Comparison of ENCODE assay signal across 26 mouse cellular contexts in the genomic region with DNA sequence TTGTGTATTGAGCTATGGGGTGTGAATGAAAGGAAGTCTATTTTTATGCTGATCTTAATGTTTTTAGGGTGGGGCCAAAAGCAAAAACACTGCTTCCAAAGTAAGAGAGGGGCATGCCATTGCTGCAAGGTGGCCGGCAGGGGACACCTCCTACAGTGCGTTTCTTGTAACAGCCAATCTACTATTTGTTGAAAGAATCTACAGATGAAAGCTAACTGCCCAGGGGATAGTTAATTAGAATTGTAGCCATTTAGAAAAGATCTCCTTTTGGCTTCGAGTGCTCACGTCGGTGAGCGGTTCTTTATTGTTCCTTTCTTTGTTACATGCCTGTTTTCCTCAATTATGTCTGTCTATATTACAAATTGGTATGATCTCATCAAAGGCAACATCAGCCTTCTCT. TPM values are rescaled to one million over a fixed set of nuclear protein-coding genes. Genes with fewer than 3 reads are reported as not detected.
DNase-seq lines count a peak whose midpoint lies in the region; ATAC-seq and TF ChIP-seq lines count a peak whose summit lies in the region.
"Had no signal": no experiment of that assay in that cellular context is flagged by ENCODE, and none has a peak within 500 bp of the region (broad histone marks: within the 10 kb centered on the region; RNA-seq: fewer than 3 reads in every experiment).

No protein-coding gene starts in this region.

- H3K9ac ChIP-seq in hindbrain, postnatal 0 days (replicated peaks; ENCODE audit: low read length): no peak overlapping the region
- H3K9ac ChIP-seq in hindbrain, embryonic 16.5 days (ENCODE audit: low read depth, low read length): no peak overlapping the region
- H3K9ac ChIP-seq in ES-E14 (ENCODE audit: insufficient read depth, low read depth, low read length, poor library complexity, severe bottlenecking): no peak overlapping the region
- H3K9ac ChIP-seq: embryonic facial prominence, embryonic 12.5 days; embryonic facial prominence, embryonic 15.5 days; hindbrain, embryonic 14.5 days; intestine, embryonic 15.5 days; kidney, embryonic 15.5 days had no signal

- in situ Hi-C loops in ES-E14 (cut with MboI; ENCODE audit: low sequenced_read_pairs in 2 of 2, unreplicated experiment in 2 of 2): no loop called here

- no peak overlapping the region for H3K27ac ChIP-seq in hindbrain, postnatal 0 days
- H3K27ac ChIP-seq in hindbrain, embryonic 16.5 days (ENCODE audit: low read depth, low read length): no peak overlapping the region
- no peak overlapping the region; the same call in 1 of the 2 replicates for H3K27ac ChIP-seq in ES-E14 (ENCODE audit: insufficient read depth, low read depth, low read length, poor library complexity, severe bottlenecking)
- H3K27ac ChIP-seq: embryonic facial prominence, embryonic 12.5 days; embryonic facial prominence, embryonic 15.5 days; hindbrain, embryonic 14.5 days; intestine, embryonic 15.5 days; kidney, embryonic 15.5 days had no signal

- H3K9me3 ChIP-seq in hindbrain, postnatal 0 days (ENCODE audit: low read length): no peaks in the 10 kb centered on the region
- no peaks in the 10 kb centered on the region for H3K9me3 ChIP-seq in hindbrain, embryonic 16.5 days (ENCODE audit: control insufficient read depth, low read length)
- H3K9me3 ChIP-seq in ES-E14 (ENCODE audit: control insufficient read depth, insufficient read depth, low read depth, low read length): no peaks in the 10 kb centered on the region
- H3K9me3 ChIP-seq: embryonic facial prominence, embryonic 12.5 days; embryonic facial prominence, embryonic 15.5 days; intestine, embryonic 15.5 days; kidney, embryonic 15.5 days had no signal

- no peak for ATAC-seq in hindbrain, postnatal 0 days
- no peak for ATAC-seq in hindbrain, embryonic 16.5 days
- ATAC-seq: forebrain, embryonic 16.5 days; intestine, embryonic 15.5 days had no signal

- H3K27me3 ChIP-seq in hindbrain, postnatal 0 days (ENCODE audit: insufficient read depth, low read length): no peaks in the 10 kb centered on the region
- peaks cover 2% of the 10 kb centered on the region; the same call in 1 of the 2 replicates for H3K27me3 ChIP-seq in hindbrain, embryonic 16.5 days (replicated peaks; ENCODE audit: control insufficient read depth, insufficient read depth, low read length)
- H3K27me3 ChIP-seq: CH12.LX; intestine, embryonic 15.5 days had no signal

- intact Hi-C loops in heart, postnatal 36 days (cut with DNase I): no loop called here

- H3K36me3 ChIP-seq in hindbrain, postnatal 0 days (ENCODE audit: insufficient read depth, low read length): no peaks in the 10 kb centered on the region
- H3K36me3 ChIP-seq in hindbrain, embryonic 16.5 days (ENCODE audit: control insufficient read depth, insufficient read depth, low read length): no peaks in the 10 kb centered on the region
- H3K36me3 ChIP-seq in ES-E14 (ENCODE audit: control insufficient read depth, insufficient read depth, low read length, poor library complexity, severe bottlenecking): peaks cover 23% of the 10 kb centered on the region
- H3K36me3 ChIP-seq: embryonic facial prominence, embryonic 12.5 days; embryonic facial prominence, embryonic 15.5 days; intestine, embryonic 15.5 days; kidney, embryonic 15.5 days had no signal

- TF ChIP-seq POLR2A in brain, embryonic 14.5 days (IDR thresholded peaks at IDR 0.05; ENCODE audit: borderline replicate concordance, extremely low read depth, insufficient read depth, insufficient read length, poor library complexity, severe bottlenecking): no peak

- H3K4me3 ChIP-seq in hindbrain, postnatal 0 days (ENCODE audit: low read length): no peak overlapping the region
- H3K4me3 ChIP-seq in hindbrain, embryonic 16.5 days (ENCODE audit: low read length): no peak overlapping the region
- H3K4me3 ChIP-seq in ES-E14 (ENCODE audit: insufficient read depth in 1 of 2, low read depth in 1 of 2, low read length in 2 of 2, poor library complexity in 1 of 2, severe bottlenecking in 1 of 2): no peak overlapping the region
- H3K4me3 ChIP-seq: embryonic facial prominence, embryonic 12.5 days; embryonic facial prominence, embryonic 15.5 days; intestine, embryonic 15.5 days; kidney, embryonic 15.5 days had no signal

- no peak overlapping the region for H3K4me2 ChIP-seq in hindbrain, postnatal 0 days (ENCODE audit: low read depth, low read length)
- no peak overlapping the region for H3K4me2 ChIP-seq in hindbrain, embryonic 16.5 days (ENCODE audit: low read length)
- H3K4me2 ChIP-seq: embryonic facial prominence, embryonic 12.5 days; embryonic facial prominence, embryonic 15.5 days; heart, embryonic 11.5 days; hindbrain, embryonic 14.5 days; intestine, embryonic 15.5 days; kidney, embryonic 15.5 days had no signal

- H3K4me1 ChIP-seq in hindbrain, postnatal 0 days (ENCODE audit: insufficient read depth, low read length): no peaks in the 10 kb centered on the region
- H3K4me1 ChIP-seq in hindbrain, embryonic 16.5 days (ENCODE audit: control insufficient read depth, insufficient read depth, low read depth, low read length): no peaks in the 10 kb centered on the region
- H3K4me1 ChIP-seq in ES-E14 (ENCODE audit: control insufficient read depth in 2 of 2, insufficient read depth in 2 of 2, low read length in 2 of 2, poor library complexity in 1 of 2): peaks cover 0 to 11% of the 10 kb centered on the region in 2 experiments; a peak in 2 of 4 replicates
- H3K4me1 ChIP-seq: embryonic facial prominence, embryonic 12.5 days; embryonic facial prominence, embryonic 15.5 days; intestine, embryonic 15.5 days; kidney, embryonic 15.5 days had no signal

- DNase-seq in hindbrain, postnatal 0 days (ENCODE audit: low spot score): no peak
- peak; percentile 51 for DNase-seq in ES-E14 (ENCODE audit: low read depth, low spot score)
- peak; percentile 19 for DNase-seq in brain, embryonic 14.5 days (ENCODE audit: low read depth)
- DNase-seq in heart, postnatal 36 days: no peak
- DNase-seq in cerebellum, postnatal 25 days: no peak
- DNase-seq: adrenal gland, adult 2 months; adrenal gland, postnatal 14 days; B cell, adult 2 months; cerebellum, adult 18-20 months; cerebellum, adult 9-10 months; cerebellum, postnatal 14 days; gastrocnemius, postnatal 10 days; heart, adult 11 months; heart, postnatal 4 days; kidney, adult 11 months; kidney, adult 8-10 months had no signal

- 6% methylated on average over 6 of the region's 6 CpGs for WGBS in hindbrain, postnatal 0 days
- 3% methylated on average over 6 of the region's 6 CpGs for WGBS in hindbrain, embryonic 16.5 days

- TF ChIP-seq CTCF in hindbrain, postnatal 0 days (IDR thresholded peaks at IDR 0.05; ENCODE audit: low read depth): 0 out of 2 replicates have a peak, but pooled peaks have one; percentile 5
- TF ChIP-seq CTCF in brain, embryonic 14.5 days (IDR thresholded peaks at IDR 0.05; ENCODE audit: borderline replicate concordance, extremely low read depth, insufficient read depth, insufficient read length): no peak

TF ChIP-seq in ES-E14, 5 proteins besides CTCF, POLR2A, EP300 and RAD21:
- no peak for TF ChIP-seq CHD2 (IDR thresholded peaks at IDR 0.05; ENCODE audit: low read depth, low read length)
- no peak for TF ChIP-seq HCFC1 (IDR thresholded peaks at IDR 0.05; ENCODE audit: borderline replicate concordance, insufficient read depth, low read length)
- no peak for TF ChIP-seq ZNF384 (IDR thresholded peaks at IDR 0.05; ENCODE audit: low read depth, low read length)
- no peak for TF ChIP-seq ZC3H11A (IDR thresholded peaks at IDR 0.05; ENCODE audit: borderline replicate concordance, low read depth, low read length)
- TF ChIP-seq MAFK (IDR thresholded peaks at IDR 0.05; ENCODE audit: insufficient read depth, low read depth, low read length): no peak

RNA-seq across cellular contexts. Expression of gene Sfmbt2, which starts 36.0 kb away (rescaled TPM):
- total RNA-seq in hindbrain, postnatal 0 days (2014; rRNA removed): 6.8 and 7.2 TPM in 2 replicates
- 5.2 and 6.2 TPM in 2 replicates for polyA plus RNA-seq in hindbrain, postnatal 0 days (2015; fragmentation: Nextera tagmentation; extraction: Ambion mirVana)
- polyA plus RNA-seq in hindbrain, embryonic 16.5 days (2015; fragmentation: Nextera tagmentation; extraction: Ambion mirVana): 6.3 and 6.6 TPM in 2 replicates
- total RNA-seq in ES-E14 (2012; rRNA removed): 40.8 and 43.7 TPM in 2 replicates
- polyA plus RNA-seq in brain, embryonic 14.5 days (2012; rRNA removed): 1.9 and 2.9 TPM in 2 replicates
- total RNA-seq in heart, postnatal 36 days (2021): under 1 TPM; 0.31 to 0.70 TPM
- total RNA-seq: CH12.LX, MEL had no signal

Comparison
In these comparisons a context has a peak if more than half of its experiments do, and no peak if none do; other contexts are left out.
1. DNase-seq: peak in ES-E14 (single experiment) and brain, embryonic 14.5 days (single experiment); none in hindbrain, postnatal 0 days (single experiment), heart, postnatal 36 days (0 of 2) and cerebellum, postnatal 25 days (0 of 2).